Mouse (Mus musculus) cerebellum, adult 2 months (tissue): Measurements from ENCODE around the gene Nxf1.

Experiments
- CTCF ChIP-seq: fragments of 200-500 bp; IDR thresholded peaks from 2 replicates; pipeline ENCODE4 v1.5.1; 2011; ENCODE audit warnings: low read depth, mild to moderate bottlenecking, control low read depth, low read length, moderate library complexity, borderline replicate concordance; ENCODE audit not compliant: insufficient read depth
- POLR2A ChIP-seq: fragments of 200-500 bp; IDR thresholded peaks from 2 replicates; pipeline ENCODE4 v1.6.1; 2011; ENCODE audit warnings: low read length, control low read depth, borderline replicate concordance; ENCODE audit not compliant: insufficient read depth

DNA sequence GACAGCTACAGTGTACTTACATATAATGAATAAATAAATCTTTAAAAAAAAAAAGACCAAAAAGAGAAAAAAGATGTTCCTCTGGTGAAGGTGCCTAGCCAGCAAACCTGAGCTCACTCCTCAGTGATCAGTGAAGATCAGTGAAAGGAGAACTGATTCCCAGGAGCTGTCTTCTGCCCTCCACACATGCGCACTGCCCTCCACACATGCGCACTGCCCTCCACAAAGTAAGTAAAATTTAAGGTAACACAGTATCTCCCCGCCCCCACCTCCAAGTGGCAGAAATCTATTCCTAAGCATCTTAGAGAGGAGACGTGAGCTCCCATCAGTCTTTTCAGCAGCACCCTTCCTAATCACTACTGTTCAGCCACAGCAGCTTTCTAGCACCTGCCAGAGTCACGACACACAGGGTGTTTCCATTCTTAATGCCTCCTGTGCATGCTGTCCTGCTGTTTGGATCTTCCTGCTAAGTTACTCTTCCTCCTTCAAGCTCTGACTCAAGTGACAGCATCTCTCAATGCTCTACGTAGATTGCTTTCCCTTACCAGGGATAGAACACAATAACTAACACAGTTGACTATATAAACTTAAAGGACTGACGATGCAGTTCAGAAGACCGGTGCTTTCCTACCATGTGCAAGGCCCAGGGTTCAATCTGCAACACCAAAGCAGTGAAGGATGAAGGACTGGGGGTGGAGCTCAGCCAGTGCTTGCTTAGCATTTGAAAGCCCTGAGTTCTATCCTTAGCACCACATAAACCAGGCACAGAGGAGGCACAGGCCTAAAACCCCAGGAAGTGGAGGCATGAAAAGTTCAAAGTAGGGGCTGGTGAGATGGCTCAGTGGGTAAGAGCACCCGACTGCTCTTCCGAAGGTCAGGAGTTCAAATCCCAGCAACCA, 40.8 kb upstream of the Nxf1 start:
- TF ChIP-seq CTCF (no peak), POLR2A (no peak)
